Mouse (Mus musculus) heart, embryonic 12.5 days (tissue): Measurements from ENCODE around the gene Car7. TPM values are rescaled to one million over a fixed set of nuclear protein-coding genes. Genes with fewer than 3 reads are reported as not detected.
"Not testable (repeated sequence)": the region's sequence is repeated elsewhere in the genome, so short reads cannot be mapped to it uniquely, and the experiment has no call there.

Experiments used
- ATAC-seq: fragments of 200-750 bp; cut with Nextera tagmentation; 2 replicates; pipeline ENCODE4 v1.8.0; 2017; ENCODE audit warnings: moderate TSS enrichment, moderate library complexity; ENCODE audit not compliant: insufficient number of reproducible peaks, low FRiP score
- H3K27ac ChIP-seq: fragments of 300-500 bp; sonication (generic); 2 replicates; pipeline ENCODE4 v1.5.1; 2016; ENCODE audit warnings: mild to moderate bottlenecking, moderate library complexity; ENCODE audit not compliant: poor library complexity, severe bottlenecking
- H3K27me3 ChIP-seq: fragments of 300-500 bp; sonication (generic); replicated peaks from 2 replicates; pipeline ENCODE4 v1.6.1; 2016; ENCODE audit warnings: mild to moderate bottlenecking, moderate library complexity
- H3K36me3 ChIP-seq: fragments of 300-500 bp; sonication (generic); 2 replicates; pipeline ENCODE4 v1.6.1; 2016; ENCODE audit warnings: mild to moderate bottlenecking, moderate library complexity
- H3K4me1 ChIP-seq: fragments of 300-500 bp; sonication (generic); replicated peaks from 2 replicates; pipeline ENCODE4 v1.6.1; 2016; ENCODE audit warnings: mild to moderate bottlenecking
- H3K4me2 ChIP-seq: fragments of 300-500 bp; sonication (generic); 2 replicates; pipeline ENCODE4 v1.6.1; 2016; ENCODE audit warnings: mild to moderate bottlenecking, moderate library complexity
- H3K4me3 ChIP-seq: fragments of 300-500 bp; sonication (generic); 2 replicates; pipeline ENCODE4 v1.5.1; 2016; ENCODE audit warnings: mild to moderate bottlenecking
- H3K9ac ChIP-seq: fragments of 300-500 bp; sonication (generic); 2 replicates; pipeline ENCODE4 v1.6.1; 2016; ENCODE audit warnings: mild to moderate bottlenecking, moderate library complexity
- H3K9me3 ChIP-seq: fragments of 300-500 bp; sonication (generic); replicated peaks from 2 replicates; pipeline ENCODE4 v1.6.1; 2016; ENCODE audit warnings: mild to moderate bottlenecking, moderate library complexity
- WGBS: fragments of 180-500 bp; shearing (Covaris S2); methylation state at CpG from one replicate; pipeline ENCODE4 v1.1.7; 2016; 5-methylcytosine and 5-hydroxymethylcytosine counted together
- polyA plus RNA-seq: library from polyadenylated mRNA; unstranded; fragments of >200 nt; fragmentation: Nextera tagmentation; extraction: Ambion mirVana; gene quantifications from 2 replicates; pipeline ENCODE4 v1.2.1, GENCODE M21; 2016

Gene Car7
- polyA plus RNA-seq, 1 experiment from 2014 or later = 0.78 TPM

- no peak overlapping the region for H3K4me2 ChIP-seq
- 22% methylated on average over 1 of the region's 1 CpGs for WGBS
- no peak overlapping the region for H3K4me3 ChIP-seq
- H3K27me3 ChIP-seq = no peaks in the 10 kb centered on the region
- H3K36me3 ChIP-seq = no peaks in the 10 kb centered on the region
- no peaks in the 10 kb centered on the region for H3K9me3 ChIP-seq
- ATAC-seq = no peak
- no peak overlapping the region for H3K27ac ChIP-seq
- peaks cover 6% of the 10 kb centered on the region; the same call in 1 of the 2 replicates for H3K4me1 ChIP-seq
- H3K9ac ChIP-seq = no peak overlapping the region
Measured at GRCm38 (mm10) chr8:104569559-104569958, 35.1 kb downstream of the Car7 start.

GRCm38 (mm10) chr8:104570436-104571343, 36.2 kb downstream of the Car7 start:
- Histone ChIP-seq H3K9ac (peak overlapping the region; percentile 42; the same call in 1 of the 2 replicates), H3K4me1 (0 out of 2 replicates have a peak, but pooled peaks cover 3% of the 10 kb centered on the region), H3K4me3 (peak overlapping the region; percentile 49), H3K4me2 (peak overlapping the region; percentile 89), H3K27me3 (no peaks in the 10 kb centered on the region), H3K36me3 (no peaks in the 10 kb centered on the region), H3K27ac (no peak overlapping the region), H3K9me3 (no peaks in the 10 kb centered on the region)
- ATAC-seq = peak; percentile 63; the same call in 1 of the 2 replicates
- WGBS = 5% methylated on average over 26 of the region's 26 CpGs

- H3K4me2 ChIP-seq = no peak overlapping the region
- H3K27me3 ChIP-seq = no peaks in the 10 kb centered on the region
- 85% methylated on average over 3 of the region's 3 CpGs for WGBS
- H3K9ac ChIP-seq = no peak overlapping the region
- H3K27ac ChIP-seq = no peak overlapping the region
- no peaks in the 10 kb centered on the region for H3K4me1 ChIP-seq
- H3K4me3 ChIP-seq = no peak overlapping the region
- ATAC-seq = no peak
- H3K9me3 ChIP-seq = no peaks in the 10 kb centered on the region
- no peaks in the 10 kb centered on the region for H3K36me3 ChIP-seq
Measured at GRCm38 (mm10) chr8:104576820-104577219, 42.3 kb downstream of the Car7 start.

- H3K4me2 ChIP-seq, H3K4me3 ChIP-seq, H3K27ac ChIP-seq, H3K4me1 ChIP-seq, ATAC-seq, H3K36me3 ChIP-seq, H3K9me3 ChIP-seq, H3K27me3 ChIP-seq, H3K9ac ChIP-seq: not testable (repeated sequence)
- WGBS = 69% methylated on average over 17 of the region's 17 CpGs
Measured at GRCm38 (mm10) chr8:104577606-104578005, 43.1 kb downstream of the Car7 start.

GRCm38 (mm10) chr8:104584522-104584921, 50.0 kb downstream of the Car7 start:
- Histone ChIP-seq H3K4me2 (no peak overlapping the region), H3K4me3 (no peak overlapping the region), H3K36me3 (no peaks in the 10 kb centered on the region), H3K9ac (no peak overlapping the region), H3K27me3 (no peaks in the 10 kb centered on the region), H3K27ac (no peak overlapping the region), H3K9me3 (0 out of 2 replicates have a peak, but pooled peaks cover 4% of the 10 kb centered on the region), H3K4me1 (no peaks in the 10 kb centered on the region)
- WGBS = 53% methylated on average over 1 of the region's 1 CpGs
- no peak for ATAC-seq

GRCm38 (mm10) chr8:104590284-104590683, 55.8 kb downstream of the Car7 start:
- Histone ChIP-seq H3K9me3 (no peaks in the 10 kb centered on the region), H3K27ac (no peak overlapping the region), H3K9ac (no peak overlapping the region), H3K4me1 (peaks cover 14% of the 10 kb centered on the region), H3K4me3 (no peak overlapping the region), H3K27me3 (no peaks in the 10 kb centered on the region), H3K4me2 (no peak overlapping the region), H3K36me3 (peaks cover 17% of the 10 kb centered on the region)
- 78% methylated on average over 3 of the region's 3 CpGs for WGBS
- no peak for ATAC-seq

- peak within 1 kb of the TSS; percentile 75 for H3K9ac ChIP-seq
- under 1% methylated on average over 44 of the region's 44 CpGs for WGBS
- peak within 1 kb of the TSS; percentile 88 for H3K4me2 ChIP-seq
- peak within 1 kb of the TSS; percentile 81 for H3K4me3 ChIP-seq
- peaks cover 14% of the 10 kb centered on the region for H3K4me1 ChIP-seq
- ATAC-seq = peak; percentile 100
- peaks cover 26% of the 10 kb centered on the region for H3K36me3 ChIP-seq
- H3K27me3 ChIP-seq = no peaks in the 10 kb centered on the region
- peak within 1 kb of the TSS; percentile 74 for H3K27ac ChIP-seq
- H3K9me3 ChIP-seq = no peaks in the 10 kb centered on the region
Measured at GRCm38 (mm10) chr8:104591133-104591834, 56.8 kb downstream of the Car7 start, which contains the start of gene Pdp2. Gene Pdp2, plus strand, starts transcription at chr8:104591451.

GRCm38 (mm10) chr8:104591856-104592255, 57.4 kb downstream of the Car7 start:
- Histone ChIP-seq H3K4me1 (peaks cover 14% of the 10 kb centered on the region), H3K27me3 (no peaks in the 10 kb centered on the region), H3K36me3 (peaks cover 29% of the 10 kb centered on the region), H3K4me2 (peak overlapping the region; percentile 88), H3K27ac (peak overlapping the region; percentile 74), H3K9me3 (no peaks in the 10 kb centered on the region), H3K9ac (peak overlapping the region; percentile 75), H3K4me3 (peak overlapping the region; percentile 81)
- no peak for ATAC-seq
- 4% methylated on average over 9 of the region's 9 CpGs for WGBS

- Histone ChIP-seq H3K4me2 (peak overlapping the region; percentile 33; the same call in 1 of the 2 replicates), H3K27me3 (no peaks in the 10 kb centered on the region), H3K9me3 (no peaks in the 10 kb centered on the region), H3K9ac (no peak overlapping the region), H3K27ac (no peak overlapping the region), H3K36me3 (peaks cover 29% of the 10 kb centered on the region), H3K4me1 (peaks cover 14% of the 10 kb centered on the region), H3K4me3 (no peak overlapping the region)
- no peak for ATAC-seq
- 75% methylated on average over 6 of the region's 6 CpGs for WGBS
Measured at GRCm38 (mm10) chr8:104592566-104592965, 58.1 kb downstream of the Car7 start.

GRCm38 (mm10) chr8:104593536-104594325, 59.2 kb downstream of the Car7 start:
- H3K9me3 ChIP-seq = no peaks in the 10 kb centered on the region
- peaks cover 29% of the 10 kb centered on the region for H3K36me3 ChIP-seq
- ATAC-seq = no peak
- no peaks in the 10 kb centered on the region for H3K27me3 ChIP-seq
- no peak overlapping the region for H3K4me2 ChIP-seq
- H3K4me3 ChIP-seq = no peak overlapping the region
- no peak overlapping the region for H3K9ac ChIP-seq
- 93% methylated on average over 31 of the region's 31 CpGs for WGBS
- peaks cover 14% of the 10 kb centered on the region for H3K4me1 ChIP-seq
- no peak overlapping the region for H3K27ac ChIP-seq
